Comparison of ENCODE assay signal across 32 mouse cellular contexts in the genomic region with DNA sequence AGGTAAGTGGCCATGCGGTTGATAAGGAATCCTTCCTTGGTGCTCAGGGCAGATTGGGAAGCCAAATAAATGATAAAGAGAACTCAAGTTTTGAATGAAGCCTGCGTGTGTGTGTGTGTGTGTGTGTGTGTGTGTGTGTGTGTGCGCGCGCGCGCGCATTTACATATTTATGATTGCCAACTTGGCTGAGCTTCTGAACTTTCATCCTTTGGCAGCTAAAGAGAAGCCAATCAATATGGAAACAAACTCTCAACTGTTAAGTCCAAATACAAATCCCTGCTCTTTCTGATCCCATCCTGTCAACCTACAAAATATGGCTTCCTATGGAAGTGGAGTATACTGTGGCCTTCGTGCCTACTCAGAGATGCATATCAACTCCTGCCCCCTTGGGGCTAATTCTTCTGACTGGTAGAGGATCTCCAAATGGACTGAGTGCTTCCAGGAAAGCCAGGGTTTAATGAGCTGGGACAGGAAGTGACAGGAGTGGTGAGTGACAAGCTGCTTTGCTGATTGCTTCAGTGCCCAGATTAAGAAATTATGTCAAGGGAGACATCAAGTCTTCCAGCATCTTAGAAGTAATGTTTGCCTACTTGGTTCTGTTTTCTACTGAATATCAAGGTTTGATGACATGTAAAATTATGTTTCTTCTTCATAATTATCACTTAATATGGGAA. TPM values are rescaled to one million over a fixed set of nuclear protein-coding genes. Genes with fewer than 3 reads are reported as not detected.
DNase-seq lines count a peak whose midpoint lies in the region; ATAC-seq and TF ChIP-seq lines count a peak whose summit lies in the region.
"Had no signal": no experiment of that assay in that cellular context is flagged by ENCODE, and none has a peak within 500 bp of the region (broad histone marks: within the 10 kb centered on the region; RNA-seq: fewer than 3 reads in every experiment).

No protein-coding gene starts in this region.

- no peak overlapping the region for H3K4me2 ChIP-seq in liver, postnatal 0 days (ENCODE audit: low read depth, low read length)
- H3K4me2 ChIP-seq in liver, embryonic 12.5 days, result no peak overlapping the region
- no peak overlapping the region for H3K4me2 ChIP-seq in hindbrain, embryonic 14.5 days (replicated peaks)
- H3K4me2 ChIP-seq: embryonic facial prominence, embryonic 12.5 days; embryonic facial prominence, embryonic 15.5 days; forebrain, embryonic 13.5 days; heart, embryonic 13.5 days; hindbrain, embryonic 15.5 days had no signal

- no peaks in the 10 kb centered on the region for H3K27me3 ChIP-seq in liver, postnatal 0 days (ENCODE audit: insufficient read depth, low read length)
- H3K27me3 ChIP-seq in liver, embryonic 12.5 days (replicated peaks), result no peaks in the 10 kb centered on the region
- no peaks in the 10 kb centered on the region for H3K27me3 ChIP-seq in hindbrain, embryonic 14.5 days (ENCODE audit: control insufficient read depth, insufficient read depth, low read length)
- H3K27me3 ChIP-seq: CH12.LX; embryonic facial prominence, embryonic 12.5 days; embryonic facial prominence, embryonic 15.5 days; forebrain, embryonic 13.5 days; heart, embryonic 13.5 days; hindbrain, embryonic 15.5 days; Patski had no signal

- H3K36me3 ChIP-seq in liver, postnatal 0 days (replicated peaks; ENCODE audit: insufficient read depth, low read length), result no peaks in the 10 kb centered on the region
- no peaks in the 10 kb centered on the region for H3K36me3 ChIP-seq in liver, embryonic 12.5 days
- no peaks in the 10 kb centered on the region for H3K36me3 ChIP-seq in hindbrain, embryonic 14.5 days (replicated peaks; ENCODE audit: control insufficient read depth, insufficient read depth)
- H3K36me3 ChIP-seq: embryonic facial prominence, embryonic 12.5 days; embryonic facial prominence, embryonic 15.5 days; G1E; heart, embryonic 10.5 days; heart, embryonic 13.5 days; hindbrain, embryonic 15.5 days had no signal

- H3K4me1 ChIP-seq in liver, postnatal 0 days (ENCODE audit: insufficient read depth), result no peaks in the 10 kb centered on the region
- H3K4me1 ChIP-seq in liver, embryonic 12.5 days, result no peaks in the 10 kb centered on the region
- H3K4me1 ChIP-seq in hindbrain, embryonic 14.5 days (replicated peaks; ENCODE audit: control insufficient read depth, insufficient read depth, low read length), result no peaks in the 10 kb centered on the region
- H3K4me1 ChIP-seq: embryonic facial prominence, embryonic 12.5 days; embryonic facial prominence, embryonic 15.5 days; forebrain, embryonic 13.5 days; heart, embryonic 10.5 days; heart, embryonic 13.5 days; hindbrain, embryonic 15.5 days had no signal

- TF ChIP-seq CTCF in liver, postnatal 0 days (IDR thresholded peaks at IDR 0.05; ENCODE audit: low read depth), result no peak

- no peaks in the 10 kb centered on the region for H3K9me3 ChIP-seq in liver, postnatal 0 days (ENCODE audit: low read length)
- no peaks in the 10 kb centered on the region for H3K9me3 ChIP-seq in liver, embryonic 12.5 days (replicated peaks)
- no peaks in the 10 kb centered on the region for H3K9me3 ChIP-seq in hindbrain, embryonic 14.5 days (ENCODE audit: control insufficient read depth, low read length)
- H3K9me3 ChIP-seq: embryonic facial prominence, embryonic 12.5 days; embryonic facial prominence, embryonic 15.5 days; forebrain, embryonic 13.5 days; G1E; heart, embryonic 10.5 days; heart, embryonic 13.5 days; hindbrain, embryonic 15.5 days had no signal

- peak overlapping the region; percentile 49; the same call in 1 of the 2 replicates for H3K27ac ChIP-seq in liver, postnatal 0 days (ENCODE audit: low read depth)
- H3K27ac ChIP-seq in liver, embryonic 12.5 days, result no peak overlapping the region
- H3K27ac ChIP-seq in hindbrain, embryonic 14.5 days, result no peak overlapping the region
- H3K27ac ChIP-seq: embryonic facial prominence, embryonic 12.5 days; embryonic facial prominence, embryonic 15.5 days; forebrain, embryonic 13.5 days; heart, embryonic 10.5 days; heart, embryonic 13.5 days; hindbrain, embryonic 15.5 days had no signal

- peak; percentile 60 for ATAC-seq in liver, postnatal 0 days
- ATAC-seq in liver, embryonic 12.5 days, result no peak
- peak; percentile 42; the same call in 1 of the 2 replicates for ATAC-seq in granulocyte monocyte progenitor cell, adult 5-6 weeks (replicated peaks; ENCODE audit: poor library complexity, severe bottlenecking)
- no peak for ATAC-seq in hindbrain, embryonic 14.5 days (ENCODE audit: low FRiP score)
- ATAC-seq: forebrain, embryonic 13.5 days; forebrain, embryonic 16.5 days; Patski had no signal

- TF ChIP-seq EP300 in liver, postnatal 0 days (IDR thresholded peaks at IDR 0.05; ENCODE audit: low read depth), result no peak

- H3K4me3 ChIP-seq in liver, postnatal 0 days (ENCODE audit: low read depth, low read length), result no peak overlapping the region
- H3K4me3 ChIP-seq in liver, embryonic 12.5 days, result no peak overlapping the region
- H3K4me3 ChIP-seq in hindbrain, embryonic 14.5 days (replicated peaks; ENCODE audit: low read length), result no peak overlapping the region
- H3K4me3 ChIP-seq: embryonic facial prominence, embryonic 12.5 days; embryonic facial prominence, embryonic 15.5 days; forebrain, embryonic 13.5 days; heart, embryonic 10.5 days; heart, embryonic 13.5 days; hindbrain, embryonic 15.5 days had no signal

- peak; percentile 48 for DNase-seq in heart, adult 11 months
- DNase-seq in heart, adult 9 months (ENCODE audit: low spot score in 2 of 2), result no peak
- no peak for DNase-seq in liver, postnatal 0 days
- peak; percentile 19 for DNase-seq in 416B (ENCODE audit: low read depth)
- no peak for DNase-seq in right cerebral cortex, adult 18-20 months
- DNase-seq in hindbrain, embryonic 14.5 days (ENCODE audit: low spot score), result no peak
- DNase-seq: adrenal gland, adult 2 months; adrenal gland, postnatal 14 days; B cell, adult 2 months; cerebellum, adult 11 months; cerebellum, adult 2 months; cerebellum, adult 9-11 months; cerebellum, postnatal 25 days; gastrocnemius, postnatal 10 days; gastrocnemius, postnatal 36 days; heart, adult 18-20 months; heart, postnatal 14 days; heart, postnatal 4 days had no signal

- WGBS in liver, postnatal 0 days (ENCODE audit: insufficient replicate concordance), result 87% methylated on average over 9 of the region's 9 CpGs
- 82% methylated on average over 9 of the region's 9 CpGs for WGBS in liver, embryonic 12.5 days (ENCODE audit: insufficient replicate concordance)
- WGBS in hindbrain, embryonic 14.5 days, result 96% methylated on average over 9 of the region's 9 CpGs

- H3K9ac ChIP-seq in liver, postnatal 0 days (replicated peaks), result no peak overlapping the region
- H3K9ac ChIP-seq in liver, embryonic 12.5 days, result no peak overlapping the region
- no peak overlapping the region for H3K9ac ChIP-seq in hindbrain, embryonic 14.5 days
- H3K9ac ChIP-seq: embryonic facial prominence, embryonic 12.5 days; embryonic facial prominence, embryonic 15.5 days; forebrain, embryonic 13.5 days; heart, embryonic 13.5 days; hindbrain, embryonic 15.5 days had no signal

RNA-seq across cellular contexts. Expression of a gene that starts 5.4 kb away (rescaled TPM):
- polyA plus RNA-seq in liver, postnatal 0 days (2015; fragmentation: Nextera tagmentation; extraction: Ambion mirVana), result 0.24 and 0.29 TPM in 2 replicates
- polyA plus RNA-seq in liver, embryonic 12.5 days (2016; fragmentation: Nextera tagmentation; extraction: Ambion mirVana), result 0.67 and 0.77 TPM in 2 replicates
- total RNA-seq in granulocyte monocyte progenitor cell, adult 5-6 weeks (2014; fragmentation: Nextera tagmentation), result 1.3 and 2.7 TPM in 2 replicates
- total RNA-seq in granulocyte monocyte progenitor cell, adult 5-6 weeks (2017), result 0.52 TPM in 1 of 2 replicates, not detected in the other
- polyA plus RNA-seq in hindbrain, embryonic 14.5 days (2014; fragmentation: Nextera tagmentation; extraction: Ambion mirVana), result 0.24 TPM in 1 of 2 replicates, not detected in the other
- total RNA-seq: CH12.LX; gastrocnemius, adult 18-20 months; gastrocnemius, postnatal 36 days; heart, adult 18-20 months; heart, postnatal 14 days had no signal
- polyA plus RNA-seq: adrenal gland, adult 2 months; hindbrain, embryonic 11.5 days; hindbrain, embryonic 15.5 days; Patski had no signal

Comparison
In these comparisons a context has a peak if more than half of its experiments do, and no peak if none do; other contexts are left out.
1. DNase-seq: peak in heart, adult 11 months (single experiment) and 416B (single experiment); none in heart, adult 9 months (0 of 2), liver, postnatal 0 days (single experiment), right cerebral cortex, adult 18-20 months (single experiment) and hindbrain, embryonic 14.5 days (single experiment).
2. ATAC-seq: peak in liver, postnatal 0 days (single experiment) and granulocyte monocyte progenitor cell, adult 5-6 weeks (single experiment); none in liver, embryonic 12.5 days (single experiment) and hindbrain, embryonic 14.5 days (single experiment).